Mouse (Mus musculus) stomach, embryonic 14.5 days (tissue): ENCODE measurements around the gene Slc16a1. TPM values are rescaled to one million over a fixed set of nuclear protein-coding genes. Genes with fewer than 3 reads are reported as not detected.

ENCODE experiments used
- ATAC-seq: fragments of 200-750 bp; cut with Nextera tagmentation; 2 replicates; pipeline ENCODE4 v1.8.0; 2017; ENCODE audit warnings: low read depth, moderate TSS enrichment; ENCODE audit not compliant: insufficient number of reproducible peaks, insufficient read depth, low FRiP score
- H3K27ac ChIP-seq: fragments of 300-500 bp; sonication (generic); 2 replicates; pipeline ENCODE4 v1.5.1; 2014; ENCODE audit warnings: mild to moderate bottlenecking, low read length, moderate library complexity, mixed read lengths
- H3K27me3 ChIP-seq: fragments of 300-500 bp; sonication (generic); 2 replicates; pipeline ENCODE4 v1.6.1; 2014; ENCODE audit warnings: low read length, control low read depth, mixed read lengths; ENCODE audit not compliant: control insufficient read depth, insufficient read depth
- H3K36me3 ChIP-seq: fragments of 300-500 bp; sonication (generic); 2 replicates; pipeline ENCODE4 v1.6.1; 2014; ENCODE audit warnings: mild to moderate bottlenecking, control low read depth, low read length, moderate library complexity, mixed read lengths; ENCODE audit not compliant: control insufficient read depth, insufficient read depth
- H3K4me1 ChIP-seq: fragments of 300-500 bp; sonication (generic); 2 replicates; pipeline ENCODE4 v1.6.1; 2014; ENCODE audit warnings: low read length, control low read depth, mixed read lengths; ENCODE audit not compliant: control insufficient read depth, insufficient read depth
- H3K4me2 ChIP-seq: fragments of 300-500 bp; sonication (generic); replicated peaks from 2 replicates; pipeline ENCODE4 v1.6.1; 2014; ENCODE audit warnings: low read depth, low read length, control low read depth
- H3K4me3 ChIP-seq: fragments of 300-500 bp; sonication (generic); 2 replicates; pipeline ENCODE4 v1.5.1; 2014; ENCODE audit warnings: low read depth, low read length, control low read depth
- H3K9ac ChIP-seq: fragments of 300-500 bp; sonication (generic); replicated peaks from 2 replicates; pipeline ENCODE4 v1.6.1; 2014; ENCODE audit warnings: low read depth, mild to moderate bottlenecking, control low read depth, low read length, moderate library complexity, mixed read lengths
- H3K9me3 ChIP-seq: fragments of 300-500 bp; sonication (generic); 2 replicates; pipeline ENCODE4 v1.6.1; 2016; ENCODE audit warnings: low read depth, low read length, control low read depth; ENCODE audit not compliant: control insufficient read depth
- WGBS: fragments of 180-500 bp; shearing (Covaris S2); extraction: QIAGEN DNeasy Blood & Tissue Kit; methylation state at CpG from one replicate; pipeline ENCODE4 v1.1.7; 2014; 5-methylcytosine and 5-hydroxymethylcytosine counted together
- polyA plus RNA-seq: library from polyadenylated mRNA; unstranded; fragments of >200 nt; fragmentation: Nextera tagmentation; extraction: Ambion mirVana; gene quantifications from 2 replicates; pipeline ENCODE4 v1.2.1, GENCODE M21; 2014

Gene Slc16a1
- polyA plus RNA-seq, 1 experiment from 2014 or later: 23.8 TPM

DNA sequence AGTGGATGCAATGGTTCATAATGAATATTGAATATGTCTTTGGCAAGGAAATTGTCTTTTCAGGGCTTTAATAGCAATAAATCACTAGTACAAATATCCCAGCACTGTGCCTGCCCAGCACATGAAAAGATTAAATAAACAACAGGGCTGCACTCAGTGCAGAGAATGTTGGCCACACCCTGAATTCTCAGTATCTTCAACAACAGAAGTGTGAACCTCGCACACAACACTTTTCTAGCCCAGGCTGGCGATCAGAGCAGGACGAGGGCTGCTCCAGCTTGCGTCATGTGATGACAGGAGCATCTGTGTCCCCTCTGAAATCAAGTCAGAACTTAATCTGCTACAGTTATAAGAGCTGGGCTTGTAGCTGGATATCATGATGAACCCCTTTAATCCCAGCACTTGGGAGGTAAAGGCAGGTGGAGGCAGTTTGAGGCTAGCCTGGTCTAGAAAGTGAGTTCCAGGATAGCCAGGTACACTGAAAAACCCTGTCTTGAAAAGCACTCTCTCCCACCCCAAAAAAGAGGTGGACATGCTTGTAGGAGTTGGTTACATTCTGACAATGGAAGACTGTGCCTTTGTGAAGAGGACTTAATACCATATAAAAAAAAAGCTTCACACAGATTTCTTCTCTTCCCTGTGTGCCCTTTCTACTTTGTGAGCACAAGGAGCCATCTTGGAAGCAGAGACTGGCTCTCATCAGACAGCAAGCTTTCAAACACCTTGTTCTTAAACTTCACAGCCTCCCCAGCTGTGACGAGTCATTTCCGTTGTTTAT, 27.8 kb upstream of the Slc16a1 start:
- H3K9me3 ChIP-seq: no peaks in the 10 kb centered on the region
- 52% methylated on average over 6 of the region's 6 CpGs for WGBS
- no peak overlapping the region for H3K4me3 ChIP-seq
- no peak overlapping the region for H3K4me2 ChIP-seq
- H3K4me1 ChIP-seq: no peaks in the 10 kb centered on the region
- H3K9ac ChIP-seq: no peak overlapping the region
- no peaks in the 10 kb centered on the region for H3K36me3 ChIP-seq
- H3K27ac ChIP-seq: no peak overlapping the region
- ATAC-seq: no peak
- H3K27me3 ChIP-seq: no peaks in the 10 kb centered on the region

DNA sequence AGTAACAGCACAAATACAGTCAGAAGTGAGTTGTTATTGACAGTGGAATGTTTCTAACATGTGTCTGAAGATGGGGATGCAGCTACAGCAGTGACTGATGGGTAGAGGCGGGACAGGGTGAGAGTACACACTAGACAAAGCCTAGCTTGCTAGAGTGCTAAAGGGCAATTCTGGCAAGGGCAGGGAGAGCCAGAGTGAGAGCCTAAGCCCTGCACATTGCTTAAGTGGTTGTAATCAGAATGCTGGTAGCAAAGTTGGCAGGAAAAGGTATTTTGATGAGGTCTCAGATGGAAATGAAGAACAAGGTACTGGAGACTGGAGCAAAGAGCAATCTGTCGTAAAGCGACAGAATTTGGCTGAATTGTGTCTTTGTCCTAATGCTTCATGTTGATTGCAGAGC, 26.5 kb upstream of the Slc16a1 start:
- Histone ChIP-seq H3K36me3 (no peaks in the 10 kb centered on the region), H3K4me1 (no peaks in the 10 kb centered on the region), H3K27me3 (no peaks in the 10 kb centered on the region), H3K27ac (no peak overlapping the region), H3K9me3 (no peaks in the 10 kb centered on the region), H3K9ac (no peak overlapping the region), H3K4me3 (no peak overlapping the region), H3K4me2 (no peak overlapping the region)
- no peak for ATAC-seq
- WGBS: 85% methylated on average over 3 of the region's 3 CpGs

DNA sequence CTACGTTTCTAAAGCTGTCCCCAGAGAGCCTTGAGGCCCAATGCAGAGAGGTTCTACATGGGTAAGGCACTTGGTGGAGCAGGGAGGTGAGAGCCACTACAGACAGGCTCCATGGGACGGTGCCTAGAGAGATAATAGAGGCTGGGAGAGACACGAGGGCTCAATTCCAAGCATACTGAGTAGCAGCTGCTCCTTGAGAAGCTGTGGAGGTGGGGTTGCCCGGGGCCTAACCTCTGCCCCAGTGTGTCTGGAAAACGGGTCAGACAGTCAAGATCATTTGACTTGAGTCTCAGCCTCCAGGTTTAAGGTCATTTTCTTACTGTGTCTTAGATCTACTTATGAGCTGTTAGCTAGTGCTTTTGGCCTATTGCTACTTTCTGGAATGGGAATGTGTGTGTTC, 25.4 kb upstream of the Slc16a1 start:
- no peaks in the 10 kb centered on the region for H3K9me3 ChIP-seq
- H3K36me3 ChIP-seq: no peaks in the 10 kb centered on the region
- H3K4me1 ChIP-seq: no peaks in the 10 kb centered on the region
- H3K27ac ChIP-seq: no peak overlapping the region
- no peak overlapping the region for H3K4me2 ChIP-seq
- 76% methylated on average over 5 of the region's 5 CpGs for WGBS
- no peaks in the 10 kb centered on the region for H3K27me3 ChIP-seq
- no peak overlapping the region for H3K4me3 ChIP-seq
- no peak for ATAC-seq
- H3K9ac ChIP-seq: no peak overlapping the region

DNA sequence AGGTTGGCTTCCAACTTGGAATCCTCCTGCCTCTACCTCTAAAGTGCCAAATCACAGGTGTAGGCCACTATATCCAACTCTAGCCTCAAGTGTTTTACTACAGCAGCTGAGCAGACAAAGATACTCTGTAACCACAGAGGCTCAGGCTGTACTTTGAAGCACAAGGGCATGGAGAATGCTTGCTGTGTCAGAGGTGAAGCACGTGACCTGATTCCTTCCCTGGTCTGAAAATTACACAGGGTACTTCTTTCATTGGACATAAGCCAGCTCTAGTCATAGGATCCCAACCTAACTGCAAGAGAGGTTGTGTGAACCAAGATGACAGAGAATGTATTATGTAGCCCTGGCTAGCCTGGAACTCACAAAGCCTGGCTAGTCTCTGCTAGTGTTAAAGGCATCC, 24.4 kb upstream of the Slc16a1 start:
- H3K4me3 ChIP-seq: no peak overlapping the region
- H3K4me1 ChIP-seq: no peaks in the 10 kb centered on the region
- no peak for ATAC-seq
- H3K27me3 ChIP-seq: no peaks in the 10 kb centered on the region
- no peaks in the 10 kb centered on the region for H3K36me3 ChIP-seq
- no peak overlapping the region for H3K27ac ChIP-seq
- WGBS: 84% methylated on average over 1 of the region's 1 CpGs
- no peak overlapping the region for H3K9ac ChIP-seq
- no peak overlapping the region for H3K4me2 ChIP-seq
- no peaks in the 10 kb centered on the region for H3K9me3 ChIP-seq

DNA sequence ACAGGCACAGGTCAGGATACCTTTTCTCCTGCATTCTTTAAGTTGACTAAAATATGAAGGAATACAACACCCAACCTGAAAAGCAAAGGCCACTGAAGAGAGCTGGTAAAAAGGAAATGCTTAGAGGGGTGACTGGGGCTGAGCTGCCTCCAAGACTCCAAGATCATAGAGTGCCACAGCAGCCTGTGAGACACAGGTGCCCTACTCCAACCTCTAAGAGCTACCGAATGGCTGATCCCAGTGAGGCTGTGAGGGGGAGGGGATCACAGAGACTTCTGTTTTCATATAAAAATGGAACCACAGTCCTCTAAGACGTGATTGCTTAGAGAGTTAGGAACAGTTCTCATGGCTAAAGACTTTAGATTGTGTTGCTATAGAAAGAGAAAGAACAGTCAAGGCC, 23.3 kb upstream of the Slc16a1 start:
- Histone ChIP-seq H3K4me3 (no peak overlapping the region), H3K36me3 (no peaks in the 10 kb centered on the region), H3K27me3 (no peaks in the 10 kb centered on the region), H3K9ac (no peak overlapping the region), H3K4me1 (no peaks in the 10 kb centered on the region), H3K4me2 (no peak overlapping the region), H3K9me3 (no peaks in the 10 kb centered on the region), H3K27ac (no peak overlapping the region)
- 78% methylated on average over 2 of the region's 2 CpGs for WGBS
- no peak for ATAC-seq

DNA sequence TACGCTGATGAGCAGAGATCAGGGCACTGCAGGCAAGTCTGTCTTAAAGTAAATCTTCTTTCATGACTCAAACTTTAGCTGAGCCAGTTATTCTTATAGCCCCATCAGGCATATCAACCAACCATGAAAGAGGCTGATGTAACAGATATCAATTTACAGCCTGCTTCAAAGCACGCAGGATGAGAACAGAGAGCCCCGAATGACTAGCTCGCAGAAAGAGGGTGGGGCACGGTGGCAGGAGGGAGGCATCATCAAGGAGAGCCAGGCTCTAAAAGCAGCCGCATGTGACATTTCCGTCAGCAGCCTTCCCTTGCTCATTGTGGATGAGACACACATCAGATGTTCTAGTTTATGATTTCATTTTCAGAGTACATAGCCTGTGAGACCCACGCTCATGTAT, 22.3 kb upstream of the Slc16a1 start:
- Histone ChIP-seq H3K4me2 (no peak overlapping the region), H3K9me3 (no peaks in the 10 kb centered on the region), H3K4me3 (no peak overlapping the region), H3K4me1 (no peaks in the 10 kb centered on the region), H3K27ac (no peak overlapping the region), H3K9ac (no peak overlapping the region), H3K36me3 (no peaks in the 10 kb centered on the region), H3K27me3 (no peaks in the 10 kb centered on the region)
- ATAC-seq: no peak
- WGBS: 32% methylated on average over 8 of the region's 8 CpGs

DNA sequence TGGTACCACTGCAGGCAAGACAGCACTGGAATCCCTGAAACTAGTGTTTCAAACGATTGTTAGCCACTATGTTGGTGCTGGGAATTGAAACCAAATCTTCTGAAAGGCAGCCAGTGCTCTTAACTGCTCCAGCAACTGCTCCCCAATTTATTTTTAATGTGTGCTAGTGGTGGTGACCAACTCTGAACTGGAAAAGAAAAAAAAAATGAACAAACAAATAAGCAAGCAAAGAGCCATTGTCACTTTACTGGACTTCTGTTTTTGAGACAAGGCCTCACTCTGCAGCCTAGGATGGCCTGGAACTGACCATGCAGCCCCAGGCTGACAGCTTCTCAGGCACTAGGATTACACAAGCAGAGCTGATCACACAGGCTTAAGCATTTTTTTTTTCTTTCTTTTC, 16.6 kb upstream of the Slc16a1 start:
- no peak overlapping the region for H3K4me2 ChIP-seq
- no peak overlapping the region for H3K9ac ChIP-seq
- no peaks in the 10 kb centered on the region for H3K9me3 ChIP-seq
- H3K4me3 ChIP-seq: no peak overlapping the region
- 48% methylated on average over 1 of the region's 1 CpGs for WGBS
- H3K27ac ChIP-seq: no peak overlapping the region
- H3K36me3 ChIP-seq: no peaks in the 10 kb centered on the region
- H3K4me1 ChIP-seq: no peaks in the 10 kb centered on the region
- no peak for ATAC-seq
- no peaks in the 10 kb centered on the region for H3K27me3 ChIP-seq

DNA sequence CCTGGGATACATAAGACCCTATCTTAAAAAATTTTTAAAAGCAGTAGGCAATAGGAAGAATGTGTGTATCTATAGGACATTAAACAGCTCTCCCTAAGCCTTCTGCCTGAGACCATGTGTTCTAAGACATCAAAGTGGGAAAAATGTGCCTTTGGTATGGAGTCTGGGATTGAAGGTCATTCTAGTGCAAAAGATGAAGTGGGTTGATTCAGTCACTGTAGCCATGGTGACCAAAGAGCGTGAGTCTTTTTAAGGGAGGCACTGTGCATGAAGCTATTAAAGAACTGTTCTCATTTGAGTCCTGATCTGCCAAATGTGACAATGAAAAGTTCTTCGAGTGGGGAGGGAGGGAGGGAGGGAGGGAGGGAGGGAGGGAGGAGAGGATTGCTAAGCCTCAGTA, 8.7 kb upstream of the Slc16a1 start:
- Histone ChIP-seq H3K4me2 (no peak overlapping the region), H3K9ac (no peak overlapping the region), H3K36me3 (no peaks in the 10 kb centered on the region), H3K9me3 (no peaks in the 10 kb centered on the region), H3K4me3 (no peak overlapping the region), H3K4me1 (no peaks in the 10 kb centered on the region), H3K27ac (no peak overlapping the region), H3K27me3 (no peaks in the 10 kb centered on the region)
- no peak for ATAC-seq
- WGBS: 58% methylated on average over 2 of the region's 2 CpGs

DNA sequence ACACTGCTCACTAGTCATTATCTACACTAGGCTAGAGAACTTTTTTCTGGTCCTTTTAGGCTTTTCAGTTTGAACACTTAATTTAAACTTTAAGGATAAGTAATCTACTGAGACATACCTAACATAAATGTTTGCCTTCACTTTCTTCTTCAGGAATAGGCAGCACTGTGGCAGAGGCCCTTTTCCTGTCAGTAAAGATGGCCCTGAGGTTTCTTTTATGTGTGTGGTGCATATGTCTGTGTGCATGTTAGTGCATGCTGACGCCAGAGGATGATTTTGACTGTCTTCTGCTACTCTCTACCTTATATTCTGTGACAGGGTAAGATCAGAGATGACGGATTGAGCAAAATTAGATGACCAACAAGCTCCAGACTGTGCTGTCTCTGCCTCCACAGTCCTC, 7.5 kb upstream of the Slc16a1 start:
- ATAC-seq: no peak
- Histone ChIP-seq H3K27me3 (no peaks in the 10 kb centered on the region), H3K9ac (no peak overlapping the region), H3K9me3 (no peaks in the 10 kb centered on the region), H3K27ac (no peak overlapping the region), H3K36me3 (no peaks in the 10 kb centered on the region), H3K4me3 (no peak overlapping the region), H3K4me1 (no peaks in the 10 kb centered on the region), H3K4me2 (no peak overlapping the region)
- WGBS: 82% methylated on average over 2 of the region's 2 CpGs
